Mouse (Mus musculus) cerebellum, adult 9-10 months (tissue): ENCODE measurements around the gene Adcy10.

Source experiments
- DNase-seq: peaks from one replicate; pipeline ENCODE4 v3.0.0; 2022

Gene Adcy10

DNA sequence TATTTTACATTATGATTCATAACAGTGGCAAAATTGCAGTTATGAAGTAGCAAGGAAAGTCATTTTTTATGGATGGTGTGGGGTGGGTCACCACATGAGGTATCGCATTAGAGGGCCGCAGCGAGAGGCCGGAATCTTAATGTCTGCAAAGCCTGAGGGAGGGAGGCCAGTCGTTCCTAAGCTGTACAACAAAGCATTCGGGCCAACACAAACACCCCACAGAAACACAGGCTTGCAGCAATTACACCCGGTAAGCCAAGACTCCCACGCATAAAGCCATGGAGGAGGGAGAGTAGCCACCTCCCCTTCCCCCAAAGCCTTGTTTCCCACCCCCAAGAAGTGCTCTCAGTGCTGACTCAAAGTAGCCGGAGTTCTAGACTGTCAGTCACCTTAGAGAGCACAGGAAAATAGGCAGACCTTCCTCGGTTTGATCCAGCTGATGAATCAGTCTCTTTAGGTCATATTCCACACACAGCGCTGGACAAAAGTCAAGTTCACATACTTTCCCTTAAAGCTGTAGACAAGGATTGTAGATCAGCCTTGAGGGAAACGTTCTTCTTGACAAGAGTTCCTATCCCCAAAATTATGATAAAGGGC lies 51.2 kb downstream of the Adcy10 start:
- DNase-seq, result no peak

DNA sequence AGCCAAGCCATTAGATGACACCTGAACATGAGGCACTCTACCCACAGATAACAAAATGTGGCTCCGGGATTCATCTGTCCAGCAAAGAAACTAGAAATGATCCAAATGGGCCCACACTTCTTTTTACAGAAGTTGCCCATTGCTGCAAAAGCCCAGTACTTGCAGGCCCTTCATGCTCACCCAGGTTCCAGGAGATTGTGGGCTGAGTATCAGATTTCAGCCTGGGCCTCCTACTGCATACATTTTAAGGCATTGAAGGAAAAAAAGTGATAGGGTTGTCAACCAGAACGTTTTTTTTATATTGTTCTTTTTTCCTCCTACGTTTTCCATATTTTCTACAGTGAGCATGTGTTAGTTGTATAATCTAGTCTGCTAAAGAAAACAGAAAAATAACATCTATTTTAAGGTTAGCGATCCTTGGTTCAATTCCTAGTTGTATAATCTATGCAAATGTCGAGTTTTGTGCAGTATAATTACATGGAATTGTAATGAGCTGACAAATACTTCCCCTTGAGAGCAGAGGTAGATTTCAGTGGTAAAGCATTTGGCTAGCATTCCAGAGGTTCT lies 52.3 kb downstream of the Adcy10 start:
- no peak for DNase-seq

GRCm38 (mm10) chr1:165556711-165557110 lies 71.7 kb downstream of the Adcy10 start:
- DNase-seq, result peak; percentile 13

DNA sequence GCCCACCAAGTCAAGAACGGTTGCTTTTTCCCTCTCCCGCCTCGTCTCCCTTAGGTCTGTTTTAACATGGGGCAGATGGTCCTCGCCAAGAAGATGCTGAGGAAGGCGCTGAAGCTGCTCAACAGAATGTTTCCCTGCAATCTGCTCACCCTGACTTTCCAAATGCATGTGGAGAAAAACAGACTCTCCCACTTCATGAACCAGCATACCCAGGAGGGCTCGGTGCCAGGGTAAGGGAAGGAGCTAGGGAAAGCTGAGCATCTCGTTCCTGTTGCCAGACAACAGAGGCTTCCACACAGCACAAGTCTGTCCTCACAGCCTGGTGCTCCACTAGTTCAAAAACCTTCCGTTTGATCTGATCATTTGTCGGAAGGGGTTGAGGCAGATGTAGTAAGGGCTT lies 74.1 kb downstream of the Adcy10 start:
- DNase-seq, result peak; percentile 72

DNA sequence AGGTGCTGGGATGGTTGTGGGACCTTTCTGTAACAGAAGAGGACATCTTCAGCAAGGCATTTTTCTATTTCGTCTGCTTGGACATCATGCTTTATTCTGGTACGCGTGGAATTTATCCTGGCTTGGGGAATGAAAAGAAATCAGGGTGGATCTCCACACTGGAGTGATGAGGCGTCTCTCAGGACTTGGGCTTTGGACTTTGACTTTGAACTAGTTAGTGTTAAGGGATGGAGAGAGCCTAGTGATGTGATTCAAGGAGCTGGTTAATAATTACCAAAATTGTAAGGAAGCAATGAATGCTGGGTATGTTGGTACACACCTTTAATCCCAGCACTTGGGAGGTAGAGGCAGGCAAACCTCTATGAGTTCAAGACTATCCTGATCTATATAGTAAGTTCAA lies 80.3 kb downstream of the Adcy10 start:
- DNase-seq, result no peak

DNA sequence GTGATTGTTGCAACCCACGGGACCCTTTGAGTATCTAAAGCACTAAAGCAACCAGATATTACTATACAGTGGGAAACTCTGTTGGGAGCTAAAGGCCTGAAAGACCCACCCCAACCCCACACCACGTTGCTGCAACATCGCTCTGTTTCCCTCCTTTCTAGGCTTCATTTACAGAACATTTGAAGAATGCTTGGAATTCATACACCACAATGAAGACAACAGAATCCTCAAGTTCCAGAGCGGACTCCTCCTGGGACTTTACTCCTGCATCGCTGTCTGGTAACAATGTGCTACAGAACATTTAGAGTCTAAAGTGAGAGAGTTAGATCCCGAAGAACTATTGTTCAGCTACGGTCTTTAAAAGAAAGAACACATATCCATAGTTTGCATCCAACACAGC lies 82.5 kb downstream of the Adcy10 start:
- DNase-seq, result no peak

GRCm38 (mm10) chr1:165576005-165576404 lies 91.0 kb downstream of the Adcy10 start:
- DNase-seq, result no peak

DNA sequence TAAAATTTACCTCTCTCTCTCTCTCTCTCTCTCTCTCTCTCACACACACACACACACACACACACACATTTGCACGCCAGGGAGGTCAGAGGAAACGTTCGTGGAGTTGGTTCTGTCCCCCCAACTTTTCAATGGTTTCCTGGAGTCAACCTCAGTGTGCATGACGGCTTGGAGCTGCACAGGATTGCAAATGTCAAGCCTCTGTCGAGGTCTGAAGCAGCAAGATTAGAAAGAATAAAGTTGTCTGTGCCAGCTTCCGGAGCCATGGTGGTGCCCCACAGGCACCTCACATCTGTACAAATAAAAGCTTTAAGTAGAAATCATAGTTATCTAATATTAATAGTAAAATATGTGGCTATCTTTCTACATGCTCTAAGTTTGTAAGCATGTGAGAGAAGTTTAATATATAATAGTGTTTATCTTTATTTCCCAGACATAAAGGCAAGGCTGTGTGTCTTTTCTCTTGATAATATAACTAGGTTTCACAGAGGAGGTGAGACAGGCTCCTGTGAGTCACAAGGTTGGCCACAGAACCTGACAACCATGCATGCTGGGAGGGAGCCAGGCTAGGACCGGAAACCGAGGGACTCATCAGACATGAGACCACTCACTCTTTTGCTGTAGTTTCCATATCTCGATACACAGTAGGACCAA lies 91.6 kb downstream of the Adcy10 start:
- no peak for DNase-seq

- DNase-seq, result no peak
Measured at GRCm38 (mm10) chr1:165579332-165579731, 94.3 kb downstream of the Adcy10 start.

DNA sequence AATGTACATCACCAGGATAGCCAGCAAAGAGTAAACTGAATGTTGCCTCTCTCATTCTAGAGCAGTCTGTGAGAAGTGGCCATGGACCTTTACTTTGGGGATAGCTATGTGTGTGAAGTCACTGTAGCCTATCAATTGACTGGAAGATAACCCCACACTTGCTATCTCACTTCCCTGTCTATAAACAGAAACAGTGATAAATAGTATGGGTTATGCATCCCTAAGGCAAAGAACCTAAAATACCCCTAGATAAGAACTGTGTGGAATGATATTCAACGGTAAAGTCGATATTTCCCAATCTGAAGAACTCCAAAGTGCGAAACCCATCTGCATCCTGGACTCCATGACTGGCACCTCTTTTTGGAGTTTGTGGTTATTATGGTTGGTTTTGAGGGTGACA lies 96.3 kb downstream of the Adcy10 start:
- no peak for DNase-seq

GRCm38 (mm10) chr1:165583529-165584184 lies 98.7 kb downstream of the Adcy10 start:
- DNase-seq, result peak; percentile 93

DNA sequence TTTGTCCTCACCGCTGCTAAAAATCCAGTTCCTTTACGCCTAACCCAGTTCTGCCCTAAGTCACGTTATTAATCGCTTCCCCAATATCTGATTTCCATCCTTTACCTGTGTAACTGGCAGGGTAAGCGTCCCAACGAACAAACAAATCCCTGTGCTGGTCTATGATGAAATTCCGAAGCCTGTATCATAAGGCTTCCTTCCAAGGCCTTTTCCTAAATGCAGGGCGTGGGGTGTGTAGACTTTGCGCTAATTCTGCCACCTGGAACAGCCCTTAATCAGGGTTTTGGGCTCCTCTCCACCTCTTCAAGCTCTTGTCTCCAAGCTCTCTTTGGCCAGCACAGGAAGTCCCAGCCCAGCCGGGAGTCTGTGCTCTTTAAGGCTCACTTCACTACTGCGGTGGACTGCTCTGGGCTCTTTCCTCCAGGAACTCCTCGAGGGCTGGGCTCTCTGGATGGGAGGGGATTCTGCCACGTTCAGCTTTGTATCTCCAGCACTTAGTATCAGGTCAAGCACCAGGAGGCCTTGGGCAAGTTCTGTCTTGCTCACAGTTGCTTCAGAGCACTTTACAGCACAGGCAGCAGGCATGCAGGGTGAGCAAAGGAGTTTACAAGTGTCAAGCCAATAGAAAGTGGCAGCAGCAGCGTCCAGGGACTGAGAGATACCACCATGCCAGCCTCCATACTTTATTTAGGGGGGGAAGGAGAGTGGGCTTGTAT lies 100.6 kb downstream of the Adcy10 start:
- no peak for DNase-seq

- no peak for DNase-seq
Measured at GRCm38 (mm10) chr1:165586366-165586765, 101.4 kb downstream of the Adcy10 start.

- DNase-seq, result no peak
Measured at GRCm38 (mm10) chr1:165587845-165588244, 102.9 kb downstream of the Adcy10 start.

DNA sequence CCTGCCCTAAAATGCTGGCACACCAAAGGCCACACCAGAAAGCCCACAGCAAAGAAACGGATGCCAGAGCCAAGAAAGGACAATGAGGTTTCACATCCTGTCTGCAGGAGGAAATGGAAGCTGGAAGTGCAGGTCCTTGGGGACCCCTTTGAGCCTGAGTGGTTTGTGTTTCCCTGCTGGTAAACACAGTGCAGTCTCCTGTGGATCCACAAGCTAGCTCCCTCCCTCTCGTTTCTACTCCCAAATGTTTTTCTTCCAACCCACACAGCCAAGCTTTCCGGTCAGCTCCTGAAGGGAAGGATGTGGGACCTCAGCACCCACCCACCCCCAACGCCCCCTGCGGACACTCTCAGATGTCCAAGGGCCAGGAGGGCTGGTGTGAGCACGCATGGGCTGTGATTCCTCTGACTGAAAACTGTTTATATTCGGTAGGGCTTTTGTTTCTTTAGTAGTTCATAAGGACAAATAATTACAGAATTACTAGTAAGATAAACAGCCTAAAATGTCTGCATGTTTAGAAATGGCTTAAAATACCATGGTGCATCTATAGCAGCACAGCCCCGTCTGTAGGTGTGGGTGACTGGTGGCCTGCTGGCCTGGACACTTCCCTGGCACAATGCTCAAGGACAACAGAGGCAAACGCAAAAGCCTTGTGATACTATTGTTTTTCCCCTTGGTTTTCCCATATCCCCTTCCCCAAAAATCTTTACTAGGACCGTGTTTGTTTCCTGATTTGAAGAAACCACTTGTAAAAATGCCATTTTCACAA lies 104.5 kb downstream of the Adcy10 start:
- DNase-seq, result no peak

DNA sequence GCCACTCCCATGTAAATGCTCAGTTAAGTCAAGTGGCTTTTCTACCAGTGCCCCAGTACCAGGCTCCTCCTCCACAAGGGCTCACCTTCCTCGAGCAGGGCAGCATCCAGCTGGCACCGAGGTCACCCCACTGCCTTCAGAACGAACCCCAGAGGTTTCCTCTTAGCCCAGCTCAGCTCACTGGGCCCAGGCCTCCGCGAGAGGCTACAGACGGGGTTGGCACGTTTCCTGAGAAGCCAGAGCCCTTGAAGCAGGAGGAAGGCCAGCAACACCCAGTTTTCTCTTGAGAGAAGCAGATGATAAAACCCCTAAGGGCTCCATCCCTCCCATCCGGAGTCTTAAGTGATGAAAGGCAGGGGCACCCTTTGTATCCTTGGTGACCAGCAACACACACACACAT lies 105.8 kb downstream of the Adcy10 start:
- DNase-seq, result no peak

DNA sequence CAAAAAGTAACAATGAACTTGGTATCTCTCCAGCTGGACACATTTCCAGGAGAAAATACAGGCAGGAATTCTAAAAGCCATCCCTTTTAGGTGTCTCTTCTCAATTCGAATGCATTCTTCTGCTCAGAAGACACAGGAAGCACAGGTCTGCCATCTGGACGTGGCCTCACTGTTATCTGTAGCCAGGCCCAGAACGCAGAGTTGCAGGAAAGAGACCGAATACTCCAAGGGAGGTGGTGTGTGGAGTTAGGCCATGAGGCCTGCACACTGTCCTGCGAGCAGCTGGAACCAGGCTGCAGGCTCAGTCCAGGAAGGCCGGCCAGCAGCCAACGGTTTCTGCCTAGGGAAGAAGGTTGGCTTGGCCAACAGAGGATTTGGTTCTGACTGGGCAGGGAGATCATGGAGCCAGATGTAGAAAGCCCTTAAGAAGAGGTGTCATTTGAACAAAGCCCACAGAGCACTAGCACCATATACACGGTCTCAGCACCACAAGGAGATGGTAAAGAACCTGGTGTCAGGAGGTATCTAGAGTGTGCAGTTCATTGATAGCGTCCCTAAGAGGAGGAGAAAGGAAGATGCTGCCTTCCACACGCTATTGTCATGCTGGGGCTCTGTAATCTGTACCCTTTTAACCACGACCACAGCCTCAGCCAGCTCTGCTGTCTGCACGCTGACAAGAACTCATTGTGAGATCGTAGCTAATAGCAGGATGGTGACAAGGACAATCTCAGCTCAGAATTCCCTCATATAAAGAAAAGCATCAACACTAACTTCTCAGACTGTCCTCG lies 107.5 kb downstream of the Adcy10 start:
- DNase-seq, result no peak

DNA sequence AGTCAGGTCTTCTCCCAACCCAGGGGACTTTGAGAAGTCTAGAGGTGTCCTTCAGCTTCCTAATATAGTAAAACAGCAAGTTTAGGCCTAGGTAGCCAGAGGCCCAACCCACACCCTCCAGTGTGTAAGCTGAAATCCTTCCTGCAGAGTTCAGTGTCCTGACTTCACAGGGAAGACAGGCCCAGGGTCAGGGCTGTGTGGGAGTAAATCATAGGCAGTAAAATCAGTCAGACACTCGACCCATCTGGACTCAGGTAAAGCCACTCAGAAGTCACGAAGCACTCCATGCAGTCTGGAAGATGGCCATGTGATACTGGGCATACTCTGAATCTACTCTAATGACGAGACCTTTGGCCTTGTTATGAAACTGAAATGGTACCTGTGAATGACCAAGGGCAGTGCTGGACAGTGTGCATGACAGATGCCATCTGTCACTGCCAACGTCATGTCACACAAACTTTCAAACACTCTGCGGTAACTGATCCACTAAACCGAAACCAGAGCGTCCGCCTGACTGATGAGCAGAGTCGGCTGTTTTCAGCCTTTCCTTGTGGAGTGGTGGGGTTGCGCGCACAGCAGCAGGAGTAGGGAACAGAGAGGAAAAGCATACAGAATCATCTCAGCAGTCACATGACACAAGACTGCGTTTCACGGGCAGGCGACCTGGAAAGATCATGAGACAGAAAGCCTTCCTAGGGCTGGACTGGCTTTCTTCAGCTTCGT lies 109.9 kb downstream of the Adcy10 start:
- no peak for DNase-seq

GRCm38 (mm10) chr1:165601775-165602280 lies 116.8 kb downstream of the Adcy10 start:
- no peak for DNase-seq

DNA sequence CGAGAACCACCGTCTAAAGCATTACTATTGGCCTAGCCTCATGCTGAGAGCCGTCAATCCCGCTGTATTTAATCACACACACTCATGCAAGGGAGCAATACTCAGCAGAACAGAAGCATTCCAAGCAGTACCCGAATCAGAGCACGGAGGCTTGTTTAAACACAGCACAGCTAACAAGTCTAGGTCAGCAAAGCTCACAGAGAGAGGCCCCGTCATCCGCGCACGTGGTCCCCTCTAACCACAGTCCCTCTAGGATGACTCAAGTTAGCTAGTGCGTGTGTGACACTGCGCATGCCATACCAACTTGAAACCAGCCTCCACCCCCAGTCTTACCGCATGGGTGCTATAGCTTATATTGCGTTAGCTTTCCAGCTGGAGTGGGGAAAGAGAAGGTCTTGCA lies 118.2 kb downstream of the Adcy10 start:
- no peak for DNase-seq

DNA sequence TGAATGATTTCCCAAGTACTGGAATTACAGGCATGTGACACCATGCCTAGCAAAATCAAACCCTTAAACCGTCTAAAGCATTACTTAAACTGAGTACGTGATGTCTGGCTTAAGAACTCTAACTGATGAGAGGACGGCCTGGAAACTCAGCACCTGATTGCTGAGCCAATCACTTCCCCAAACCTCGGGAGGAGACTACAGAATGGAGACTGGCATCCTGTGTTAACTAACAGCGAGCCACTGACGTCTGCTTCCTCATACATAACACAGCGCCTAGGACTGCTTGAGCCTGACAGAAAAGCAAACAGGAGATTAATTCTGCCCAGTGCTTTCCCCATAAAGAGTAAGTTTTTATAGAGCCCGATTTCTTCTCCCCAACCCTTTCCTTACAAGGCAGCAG lies 119.2 kb downstream of the Adcy10 start:
- no peak for DNase-seq
